In the genomic region with DNA sequence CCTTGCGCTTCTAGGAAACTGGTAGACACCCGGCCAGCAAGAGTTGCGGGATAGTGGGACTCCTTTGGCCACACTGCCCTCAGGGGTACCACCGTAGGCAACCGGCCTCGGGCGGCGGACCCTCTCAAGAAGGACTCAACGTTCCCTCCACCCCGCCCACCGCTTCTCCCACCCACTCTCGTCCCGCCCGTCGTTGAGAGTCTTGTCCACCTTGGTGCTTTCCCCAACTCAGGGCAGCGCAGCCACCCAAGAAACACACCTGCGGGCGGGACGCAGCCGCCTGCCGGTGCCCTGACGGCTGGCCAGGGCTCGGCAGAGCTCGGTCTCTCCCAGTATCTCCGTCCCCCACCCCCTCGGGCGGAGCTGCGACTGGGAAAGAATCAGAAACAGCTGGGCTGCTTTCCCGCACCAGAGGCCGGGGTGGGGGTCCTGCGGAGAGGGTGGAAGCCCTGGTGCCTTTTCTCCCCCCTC, we compare ENCODE assay signal across 8 mouse cellular contexts. TPM values are rescaled to one million over a fixed set of nuclear protein-coding genes. Genes with fewer than 3 reads are reported as not detected.
DNase-seq lines count a peak whose midpoint lies in the region; ATAC-seq and TF ChIP-seq lines count a peak whose summit lies in the region.

No protein-coding gene starts in this region.

- H3K4me3 ChIP-seq in lung, embryonic 14.5 days (ENCODE audit: low read depth, low read length), result peak overlapping the region; percentile 52
- peak overlapping the region; percentile 44 for H3K4me3 ChIP-seq in forebrain, embryonic 11.5 days (ENCODE audit: low read depth, low read length)
- peak overlapping the region; percentile 51 for H3K4me3 ChIP-seq in kidney, embryonic 15.5 days (replicated peaks)
- peak overlapping the region; percentile 38 for H3K4me3 ChIP-seq in midbrain, embryonic 11.5 days (ENCODE audit: low read depth, low read length)

- no peaks in the 10 kb centered on the region for H3K36me3 ChIP-seq in lung, embryonic 14.5 days (ENCODE audit: insufficient read depth)
- no peaks in the 10 kb centered on the region for H3K36me3 ChIP-seq in forebrain, embryonic 11.5 days (ENCODE audit: control insufficient read depth, insufficient read depth, low read length)
- no peaks in the 10 kb centered on the region for H3K36me3 ChIP-seq in kidney, embryonic 15.5 days
- H3K36me3 ChIP-seq in midbrain, embryonic 11.5 days (ENCODE audit: control insufficient read depth, insufficient read depth, low read length), result no peaks in the 10 kb centered on the region

- TF ChIP-seq CTCF in lung, embryonic 14.5 days (IDR thresholded peaks at IDR 0.05; ENCODE audit: low read depth), result no peak

- peak overlapping the region; percentile 78 for H3K4me2 ChIP-seq in lung, embryonic 14.5 days
- H3K4me2 ChIP-seq in forebrain, embryonic 11.5 days (ENCODE audit: low read depth, low read length, severe bottlenecking), result peak overlapping the region; percentile 64
- H3K4me2 ChIP-seq in kidney, embryonic 15.5 days, result peak overlapping the region; percentile 83
- H3K4me2 ChIP-seq in midbrain, embryonic 11.5 days, result peak overlapping the region; percentile 51

- 1% methylated on average over 31 of the region's 31 CpGs for WGBS in lung, embryonic 14.5 days
- WGBS in forebrain, embryonic 11.5 days, result 1% methylated on average over 31 of the region's 31 CpGs
- WGBS in kidney, embryonic 15.5 days, result under 1% methylated on average over 31 of the region's 31 CpGs
- 1% methylated on average over 31 of the region's 31 CpGs for WGBS in midbrain, embryonic 11.5 days

- H3K27ac ChIP-seq in lung, embryonic 14.5 days (ENCODE audit: low read depth), result peak overlapping the region; percentile 78
- no peak overlapping the region for H3K27ac ChIP-seq in forebrain, embryonic 11.5 days (ENCODE audit: low read depth, low read length)
- no peak overlapping the region for H3K27ac ChIP-seq in kidney, embryonic 15.5 days
- H3K27ac ChIP-seq in midbrain, embryonic 11.5 days (ENCODE audit: low read depth, low read length), result no peak overlapping the region

- peaks cover 20% of the 10 kb centered on the region for H3K27me3 ChIP-seq in lung, embryonic 14.5 days (ENCODE audit: insufficient read depth, low read length)
- peaks cover 49% of the 10 kb centered on the region for H3K27me3 ChIP-seq in forebrain, embryonic 11.5 days (ENCODE audit: control insufficient read depth, insufficient read depth, low read length)
- peaks cover 93% of the 10 kb centered on the region for H3K27me3 ChIP-seq in kidney, embryonic 15.5 days
- H3K27me3 ChIP-seq in midbrain, embryonic 11.5 days (ENCODE audit: control insufficient read depth, insufficient read depth, low read length), result peaks cover 62% of the 10 kb centered on the region

- no peaks in the 10 kb centered on the region for H3K9me3 ChIP-seq in lung, embryonic 14.5 days (ENCODE audit: low read depth, low read length)
- H3K9me3 ChIP-seq in forebrain, embryonic 11.5 days (ENCODE audit: control insufficient read depth, low read length), result no peaks in the 10 kb centered on the region
- H3K9me3 ChIP-seq in kidney, embryonic 15.5 days (replicated peaks), result no peaks in the 10 kb centered on the region
- H3K9me3 ChIP-seq in midbrain, embryonic 11.5 days (ENCODE audit: control insufficient read depth, low read length), result no peaks in the 10 kb centered on the region

- DNase-seq in lung, embryonic 14.5 days, result peak; percentile 80
- no peak for DNase-seq in lung, postnatal 25 days (ENCODE audit: low spot score)
- peak; percentile 68 for DNase-seq in forebrain, embryonic 11.5 days (ENCODE audit: low spot score)
- peak; percentile 94 for DNase-seq in midbrain, embryonic 11.5 days (ENCODE audit: low spot score, missing footprints)
- DNase-seq in layer of hippocampus, postnatal 14 days (ENCODE audit: low spot score in 2 of 2), result no peak
- DNase-seq in layer of hippocampus, adult 11-12 months (ENCODE audit: low spot score), result no peak
- no peak for DNase-seq in layer of hippocampus, adult 9-11 months

- ATAC-seq in lung, embryonic 14.5 days (ENCODE audit: insufficient read depth), result peak; percentile 47
- peak; percentile 29 for ATAC-seq in forebrain, embryonic 11.5 days (replicated peaks; ENCODE audit: low FRiP score)
- ATAC-seq in kidney, embryonic 15.5 days (replicated peaks; ENCODE audit: low FRiP score), result peak; percentile 27; the same call in 1 of the 2 replicates
- peak; percentile 12; the same call in 1 of the 2 replicates for ATAC-seq in midbrain, embryonic 11.5 days (ENCODE audit: low FRiP score)

- H3K9ac ChIP-seq in lung, embryonic 14.5 days, result peak overlapping the region; percentile 55
- H3K9ac ChIP-seq in forebrain, embryonic 11.5 days (ENCODE audit: low read length), result peak overlapping the region; percentile 29; the same call in 1 of the 2 replicates
- no peak overlapping the region for H3K9ac ChIP-seq in kidney, embryonic 15.5 days
- H3K9ac ChIP-seq in midbrain, embryonic 11.5 days (ENCODE audit: low read length), result no peak overlapping the region

- H3K4me1 ChIP-seq in lung, embryonic 14.5 days (ENCODE audit: insufficient read depth), result peaks cover 18% of the 10 kb centered on the region; the same call in 1 of the 2 replicates
- peaks cover 14% of the 10 kb centered on the region for H3K4me1 ChIP-seq in forebrain, embryonic 11.5 days (replicated peaks; ENCODE audit: control insufficient read depth, insufficient read depth, low read length)
- peaks cover 37% of the 10 kb centered on the region for H3K4me1 ChIP-seq in kidney, embryonic 15.5 days
- peaks cover 19% of the 10 kb centered on the region for H3K4me1 ChIP-seq in midbrain, embryonic 11.5 days (ENCODE audit: control insufficient read depth, insufficient read depth, low read length)

RNA-seq across cellular contexts. Expression of gene Wnt2b, which starts 0.5 kb away (rescaled TPM):
- 2.8 and 3.4 TPM in 2 replicates for polyA plus RNA-seq in lung, embryonic 14.5 days (2014; fragmentation: Nextera tagmentation; extraction: Ambion mirVana)
- polyA plus RNA-seq in forebrain, embryonic 11.5 days (2014; fragmentation: Nextera tagmentation; extraction: Ambion mirVana), result 1.2 and 1.4 TPM in 2 replicates
- 0.36 and 1.1 TPM in 2 replicates for polyA plus RNA-seq in kidney, embryonic 15.5 days (2015; fragmentation: Nextera tagmentation; extraction: Ambion mirVana)
- 1.2 TPM in 2 replicates for polyA plus RNA-seq in midbrain, embryonic 11.5 days (2014; fragmentation: Nextera tagmentation; extraction: Ambion mirVana)
- total RNA-seq in layer of hippocampus, postnatal 14 days (2021), result under 1 TPM; 0.85 to 0.91 TPM

Comparison
In these comparisons a context has a peak if more than half of its experiments do, and no peak if none do; other contexts are left out.
1. DNase-seq: peak in lung, embryonic 14.5 days (single experiment), forebrain, embryonic 11.5 days (single experiment) and midbrain, embryonic 11.5 days (single experiment); none in lung, postnatal 25 days (single experiment), layer of hippocampus, postnatal 14 days (0 of 2), layer of hippocampus, adult 11-12 months (single experiment) and layer of hippocampus, adult 9-11 months (single experiment).
2. H3K9ac ChIP-seq: peak in lung, embryonic 14.5 days (single experiment) and forebrain, embryonic 11.5 days (single experiment); none in kidney, embryonic 15.5 days (single experiment) and midbrain, embryonic 11.5 days (single experiment).
3. Peak in every context shown above with its lines, with median percentiles within 50 percentile points of each other: ATAC-seq, H3K4me2 ChIP-seq and H3K4me3 ChIP-seq.